Mouse (Mus musculus): ENCODE results near the gene Rad51b. TPM values are rescaled to one million over a fixed set of nuclear protein-coding genes. Genes with fewer than 3 reads are reported as not detected.

The Rad51b gene
- polyA plus RNA-seq, 1 experiment from 2014 or later, result 8.7 TPM

DNA sequence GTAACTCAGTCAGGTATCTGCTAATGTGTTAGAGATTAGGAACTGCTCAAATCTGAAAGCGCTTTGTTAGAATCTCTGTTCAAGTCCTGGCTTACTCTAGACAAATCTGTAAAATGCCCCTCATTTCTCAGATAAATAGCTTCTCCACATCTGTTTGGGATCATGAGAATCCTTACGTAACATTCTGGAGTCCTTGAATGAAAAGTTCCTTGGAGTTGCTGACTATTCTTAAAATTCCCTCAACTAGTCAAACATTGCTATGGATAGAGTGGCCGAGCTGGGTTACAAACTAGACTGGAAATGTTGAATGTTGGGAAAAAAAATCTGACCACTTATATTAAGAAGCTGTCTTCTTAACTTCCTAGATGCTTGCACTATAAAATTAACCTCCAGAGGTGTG is 450.5 kb downstream of the Rad51b start:
- Histone ChIP-seq H3K36me3 (no peaks in the 10 kb centered on the region), H3K4me1 (peaks cover 39% of the 10 kb centered on the region), H3K4me2 (no peak overlapping the region), H3K9ac (no peak overlapping the region), H3K4me3 (replicated peaks) (no peak overlapping the region), H3K27me3 (replicated peaks) (no peaks in the 10 kb centered on the region), H3K9me3 (no peaks in the 10 kb centered on the region), H3K27ac (0 out of 2 replicates have a peak overlapping the region, but pooled peaks have one; percentile 13)
- ATAC-seq (ENCODE audit: insufficient read depth, low FRiP score, low read depth), result no peak
- 60% methylated on average over 3 of the region's 3 CpGs for WGBS

DNA sequence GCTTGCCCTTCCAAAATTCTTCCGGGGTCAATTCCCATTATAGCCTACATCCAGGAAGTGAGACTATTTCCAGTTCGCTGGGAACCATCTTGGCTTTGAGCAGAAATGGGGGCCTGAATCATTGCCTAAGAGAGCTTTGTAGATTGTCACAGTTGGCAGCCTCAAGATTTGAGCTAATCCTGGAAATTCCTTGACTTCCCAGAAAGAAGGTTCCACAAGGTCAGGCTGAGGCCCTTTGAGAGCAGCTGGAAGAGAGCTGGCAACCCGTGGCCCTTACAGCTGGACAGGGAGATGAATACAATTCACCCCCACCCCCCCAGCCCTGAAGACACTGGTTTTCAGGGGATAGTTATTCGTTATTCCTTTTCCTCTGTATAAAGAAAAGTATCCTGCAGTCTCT is 451.8 kb downstream of the Rad51b start:
- no peak overlapping the region for H3K9ac ChIP-seq
- H3K4me3 ChIP-seq (replicated peaks), result no peak overlapping the region
- H3K27me3 ChIP-seq (replicated peaks), result no peaks in the 10 kb centered on the region
- peaks cover 39% of the 10 kb centered on the region for H3K4me1 ChIP-seq
- no peak overlapping the region for H3K4me2 ChIP-seq
- peak overlapping the region; percentile 42; the same call in 1 of the 2 replicates for H3K27ac ChIP-seq
- H3K9me3 ChIP-seq, result no peaks in the 10 kb centered on the region
- ATAC-seq (ENCODE audit: insufficient read depth, low FRiP score, low read depth), result no peak
- WGBS, result 49% methylated on average over 4 of the region's 4 CpGs
- H3K36me3 ChIP-seq, result no peaks in the 10 kb centered on the region

DNA sequence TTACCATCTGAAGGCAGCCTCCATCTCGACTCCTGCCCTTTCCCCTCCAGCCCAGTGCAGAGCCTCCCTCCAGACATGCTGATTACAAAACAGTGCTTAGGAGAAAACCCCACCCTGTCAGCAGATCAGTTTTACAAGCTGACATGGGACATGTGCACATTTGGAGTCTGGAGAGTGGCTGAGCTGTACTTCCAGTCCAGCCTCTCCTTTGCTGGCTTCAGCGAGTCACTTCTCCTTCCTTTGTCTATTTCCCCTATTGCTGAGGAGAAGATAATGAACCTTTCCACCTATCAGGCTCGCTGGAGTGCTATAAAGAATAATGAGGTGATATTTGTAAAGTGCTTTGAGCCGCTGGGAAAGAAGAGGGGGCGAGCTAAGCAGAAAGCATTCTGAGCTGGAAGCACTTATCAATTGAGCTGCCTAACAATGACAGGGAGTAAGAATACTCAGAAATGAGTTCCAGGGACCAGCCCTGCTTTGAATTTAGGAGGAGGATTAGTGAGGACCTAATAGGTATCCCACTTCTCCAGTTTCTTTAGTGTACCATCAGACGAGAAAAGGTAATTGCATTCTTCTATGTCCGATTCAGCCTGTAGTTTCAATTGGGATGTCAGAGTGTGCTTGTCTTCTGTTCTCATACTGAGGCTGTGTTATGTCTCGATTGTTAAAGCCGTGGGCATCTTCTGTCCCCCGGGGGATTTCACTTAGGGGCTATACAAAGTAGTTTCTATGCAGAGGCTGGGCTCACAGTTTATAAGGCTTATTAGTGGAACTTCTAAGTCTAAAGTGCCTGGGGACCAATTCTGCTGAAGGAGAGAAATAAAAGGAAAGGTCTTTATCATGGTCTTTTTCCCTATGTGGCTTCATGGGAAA is 453.4 kb downstream of the Rad51b start:
- H3K27ac ChIP-seq, result peak overlapping the region; percentile 80
- ATAC-seq (ENCODE audit: insufficient read depth, low FRiP score, low read depth), result peak; percentile 68
- 31% methylated on average over 10 of the region's 10 CpGs for WGBS
- no peaks in the 10 kb centered on the region for H3K27me3 ChIP-seq (replicated peaks)
- no peaks in the 10 kb centered on the region for H3K36me3 ChIP-seq
- no peaks in the 10 kb centered on the region for H3K9me3 ChIP-seq
- H3K9ac ChIP-seq, result no peak overlapping the region
- peaks cover 34% of the 10 kb centered on the region for H3K4me1 ChIP-seq
- H3K4me3 ChIP-seq (replicated peaks), result no peak overlapping the region
- H3K4me2 ChIP-seq, result peak overlapping the region; percentile 9; the same call in 1 of the 2 replicates

DNA sequence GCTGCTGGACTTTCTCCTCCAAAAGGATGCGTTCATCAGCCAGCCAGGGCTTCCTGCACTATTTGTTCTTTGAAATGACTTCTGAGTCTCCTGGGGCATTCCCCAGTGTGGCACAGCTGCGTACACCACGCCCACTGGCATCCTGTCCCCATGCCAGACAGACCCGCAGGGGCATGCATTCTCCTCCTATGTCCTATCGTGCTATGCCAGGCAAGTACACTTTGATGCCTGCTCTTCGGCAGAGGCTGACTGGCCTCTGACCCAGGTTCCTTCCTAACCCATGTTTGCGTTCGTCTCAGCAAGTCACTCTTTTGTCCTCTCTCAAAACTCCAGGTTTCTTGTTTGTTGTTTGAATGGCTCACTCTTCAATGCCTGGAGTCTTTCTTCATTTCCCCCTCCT is 454.7 kb downstream of the Rad51b start:
- Histone ChIP-seq H3K9me3 (no peaks in the 10 kb centered on the region), H3K27me3 (replicated peaks) (no peaks in the 10 kb centered on the region), H3K4me3 (replicated peaks) (no peak overlapping the region), H3K9ac (no peak overlapping the region), H3K4me1 (peaks cover 34% of the 10 kb centered on the region), H3K4me2 (no peak overlapping the region), H3K36me3 (no peaks in the 10 kb centered on the region), H3K27ac (peak overlapping the region; percentile 80)
- no peak for ATAC-seq (ENCODE audit: insufficient read depth, low FRiP score, low read depth)
- WGBS, result 50% methylated on average over 8 of the region's 8 CpGs

DNA sequence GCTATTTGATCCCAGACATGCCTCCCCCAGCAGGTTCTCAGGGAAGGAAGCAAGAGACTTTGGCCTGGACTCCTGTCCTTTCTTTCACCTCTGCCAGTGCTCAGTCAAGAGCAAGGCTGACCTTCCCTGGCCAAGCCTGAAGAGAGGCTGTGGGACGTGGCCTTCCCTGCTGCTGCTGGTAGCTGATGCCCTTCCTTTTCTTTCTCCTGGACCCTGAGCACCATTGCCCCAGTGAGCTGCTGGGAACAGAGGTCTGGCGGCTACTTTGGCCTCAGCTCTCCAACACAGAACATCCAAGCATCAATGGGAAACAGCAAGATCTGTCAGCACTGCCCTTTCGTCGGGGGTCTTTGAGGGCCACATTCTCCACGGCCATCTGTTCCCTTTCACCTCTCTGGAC is 455.1 kb downstream of the Rad51b start:
- Histone ChIP-seq H3K9me3 (no peaks in the 10 kb centered on the region), H3K4me1 (peaks cover 34% of the 10 kb centered on the region), H3K27me3 (replicated peaks) (no peaks in the 10 kb centered on the region), H3K4me3 (replicated peaks) (no peak overlapping the region), H3K9ac (no peak overlapping the region), H3K36me3 (no peaks in the 10 kb centered on the region), H3K27ac (peak overlapping the region; percentile 80), H3K4me2 (no peak overlapping the region)
- WGBS, result 48% methylated on average over 5 of the region's 5 CpGs
- ATAC-seq (ENCODE audit: insufficient read depth, low FRiP score, low read depth), result no peak

DNA sequence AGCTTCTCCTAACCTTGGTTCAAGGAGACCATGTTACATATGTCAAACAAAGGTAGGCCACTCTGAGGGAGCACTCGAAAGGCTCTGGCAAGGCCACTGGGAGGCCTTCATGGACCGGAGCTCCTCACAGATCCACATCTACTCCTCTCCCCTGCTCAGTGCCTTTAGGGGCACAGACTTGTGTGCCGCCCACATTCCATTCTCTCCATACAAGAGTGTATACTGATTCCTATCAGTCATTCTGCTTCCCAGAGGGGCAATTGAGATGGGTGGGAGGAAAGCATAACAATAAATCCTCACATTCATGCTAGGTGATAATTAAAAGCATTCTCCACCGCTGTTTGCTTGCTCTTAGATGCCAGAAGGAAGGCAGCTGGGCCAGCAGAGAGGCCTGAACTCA is 458.5 kb downstream of the Rad51b start:
- Histone ChIP-seq H3K9me3 (no peaks in the 10 kb centered on the region), H3K4me2 (no peak overlapping the region), H3K9ac (no peak overlapping the region), H3K4me3 (replicated peaks) (no peak overlapping the region), H3K27me3 (replicated peaks) (no peaks in the 10 kb centered on the region), H3K36me3 (no peaks in the 10 kb centered on the region), H3K27ac (no peak overlapping the region), H3K4me1 (peaks cover 31% of the 10 kb centered on the region)
- ATAC-seq (ENCODE audit: insufficient read depth, low FRiP score, low read depth), result no peak
- 61% methylated on average over 4 of the region's 4 CpGs for whole genome bisulfite sequencing

DNA sequence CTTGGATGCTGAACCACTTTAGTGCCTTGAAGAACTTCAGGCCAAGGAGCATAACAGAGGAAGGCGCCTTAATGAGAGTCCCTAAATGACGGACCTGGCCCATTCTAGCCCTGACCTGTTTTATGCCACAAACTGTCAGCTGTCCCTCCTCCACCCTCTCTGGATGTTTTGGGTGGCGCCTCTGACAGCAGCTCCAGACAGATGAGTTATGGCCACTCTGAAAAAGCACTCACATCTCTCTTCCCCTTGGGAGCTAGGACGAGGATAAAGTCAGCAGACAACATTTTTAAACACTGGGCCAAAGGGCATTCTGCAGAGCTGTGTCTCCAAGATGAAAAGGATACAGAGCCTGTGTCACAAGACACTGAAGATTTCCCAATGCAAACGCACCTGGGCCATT is 459.3 kb downstream of the Rad51b start:
- peaks cover 27% of the 10 kb centered on the region for H3K4me1 ChIP-seq
- H3K4me2 ChIP-seq, result no peak overlapping the region
- no peak overlapping the region for H3K4me3 ChIP-seq (replicated peaks)
- peak overlapping the region; percentile 18; the same call in 1 of the 2 replicates for H3K27ac ChIP-seq
- no peaks in the 10 kb centered on the region for H3K27me3 ChIP-seq (replicated peaks)
- whole genome bisulfite sequencing, result 46% methylated on average over 5 of the region's 5 CpGs
- H3K9me3 ChIP-seq, result no peaks in the 10 kb centered on the region
- no peak overlapping the region for H3K9ac ChIP-seq
- no peak for ATAC-seq (ENCODE audit: insufficient read depth, low FRiP score, low read depth)
- H3K36me3 ChIP-seq, result no peaks in the 10 kb centered on the region

DNA sequence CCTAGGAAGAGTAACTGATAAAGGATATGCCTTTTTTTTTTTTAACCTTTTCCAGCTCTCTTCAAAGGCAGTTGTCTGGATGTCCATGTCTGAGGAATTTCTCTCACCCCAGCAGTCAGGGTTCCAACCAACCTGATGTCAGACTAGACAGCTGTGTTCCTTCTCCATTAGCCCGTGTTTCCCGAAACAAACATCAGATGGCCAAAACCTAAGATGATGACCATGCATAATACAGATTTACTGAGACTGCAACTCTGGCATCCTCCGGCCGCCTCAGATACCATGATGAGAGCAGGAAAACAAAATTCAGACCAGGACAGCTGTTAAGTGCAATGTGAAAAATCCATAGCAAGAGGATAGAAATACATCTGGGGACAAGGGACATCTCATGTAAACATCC is 460.7 kb downstream of the Rad51b start:
- 39% methylated on average over 4 of the region's 4 CpGs for WGBS
- no peak overlapping the region for H3K4me2 ChIP-seq
- H3K9me3 ChIP-seq, result no peaks in the 10 kb centered on the region
- no peaks in the 10 kb centered on the region for H3K36me3 ChIP-seq
- peak overlapping the region; percentile 23; the same call in 1 of the 2 replicates for H3K27ac ChIP-seq
- H3K4me1 ChIP-seq, result peaks cover 19% of the 10 kb centered on the region
- no peak overlapping the region for H3K4me3 ChIP-seq (replicated peaks)
- no peaks in the 10 kb centered on the region for H3K27me3 ChIP-seq (replicated peaks)
- no peak for ATAC-seq (ENCODE audit: insufficient read depth, low FRiP score, low read depth)
- no peak overlapping the region for H3K9ac ChIP-seq

DNA sequence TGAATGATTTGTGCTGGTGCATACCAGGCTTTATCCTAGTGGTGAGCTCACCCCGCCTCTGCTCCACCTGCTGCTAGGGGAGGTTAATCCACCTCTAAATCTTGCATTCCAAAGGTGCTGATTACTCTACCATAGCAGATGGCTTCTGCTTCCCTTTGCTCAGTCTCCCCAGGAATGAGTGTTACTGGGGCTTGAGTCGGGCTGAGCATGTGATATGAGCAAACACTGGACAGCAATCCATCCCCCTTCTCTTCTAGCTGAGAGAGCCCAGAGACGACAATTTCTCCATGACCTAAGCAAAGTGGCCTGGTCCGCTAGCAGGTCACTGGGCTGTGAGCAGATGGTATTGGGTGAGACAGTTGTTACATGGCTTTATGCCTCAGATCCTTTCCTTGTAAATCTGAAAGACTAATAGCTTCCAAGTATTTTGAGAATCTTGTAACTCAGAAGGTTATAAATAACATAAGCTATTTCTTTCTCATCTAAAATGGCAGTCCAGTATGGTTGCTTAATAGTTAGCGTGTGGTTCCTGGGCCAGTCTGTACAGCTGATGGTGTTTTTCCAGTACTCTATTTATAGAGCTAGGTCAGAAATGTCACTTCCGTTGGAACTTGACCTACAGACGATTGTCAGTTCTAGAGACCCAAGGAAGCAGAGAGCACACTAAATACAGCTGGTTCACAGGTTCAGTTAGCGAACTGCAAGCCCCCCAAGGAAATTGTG is 462.3 kb downstream of the Rad51b start:
- no peak for ATAC-seq (ENCODE audit: insufficient read depth, low FRiP score, low read depth)
- no peaks in the 10 kb centered on the region for H3K9me3 ChIP-seq
- H3K9ac ChIP-seq, result no peak overlapping the region
- H3K36me3 ChIP-seq, result no peaks in the 10 kb centered on the region
- no peaks in the 10 kb centered on the region for H3K27me3 ChIP-seq (replicated peaks)
- no peak overlapping the region for H3K4me2 ChIP-seq
- H3K27ac ChIP-seq, result 0 out of 2 replicates have a peak overlapping the region, but pooled peaks have one; percentile 1
- H3K4me1 ChIP-seq, result peaks cover 19% of the 10 kb centered on the region
- H3K4me3 ChIP-seq (replicated peaks), result no peak overlapping the region
- 55% methylated on average over 8 of the region's 8 CpGs for WGBS

DNA sequence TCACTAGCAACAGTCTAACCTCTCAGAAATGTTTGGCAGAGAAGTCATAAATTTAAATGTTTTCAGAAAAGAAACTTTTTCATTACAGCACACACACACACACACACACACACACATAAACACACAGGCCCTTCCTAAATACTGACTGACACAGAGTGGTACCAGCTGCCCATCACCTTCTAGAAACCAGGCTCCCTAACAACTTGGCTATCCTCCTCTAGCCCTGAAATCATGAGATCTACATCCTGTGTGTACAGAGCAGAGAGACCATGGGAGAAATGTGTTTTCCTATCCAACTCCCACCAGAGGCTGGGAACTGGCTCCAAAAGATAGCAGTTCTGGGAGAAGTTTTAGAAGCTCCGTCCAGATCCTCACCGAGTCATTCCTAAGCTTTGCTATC is 464.1 kb downstream of the Rad51b start:
- no peak; the same call in 1 of the 2 replicates for ATAC-seq (ENCODE audit: insufficient read depth, low FRiP score, low read depth)
- Histone ChIP-seq H3K27me3 (replicated peaks) (no peaks in the 10 kb centered on the region), H3K9me3 (no peaks in the 10 kb centered on the region), H3K4me1 (peaks cover 18% of the 10 kb centered on the region), H3K36me3 (no peaks in the 10 kb centered on the region), H3K4me2 (no peak overlapping the region), H3K4me3 (replicated peaks) (no peak overlapping the region), H3K27ac (peak overlapping the region; percentile 59; the same call in 1 of the 2 replicates), H3K9ac (no peak overlapping the region)
- WGBS, result 58% methylated on average over 2 of the region's 2 CpGs

DNA sequence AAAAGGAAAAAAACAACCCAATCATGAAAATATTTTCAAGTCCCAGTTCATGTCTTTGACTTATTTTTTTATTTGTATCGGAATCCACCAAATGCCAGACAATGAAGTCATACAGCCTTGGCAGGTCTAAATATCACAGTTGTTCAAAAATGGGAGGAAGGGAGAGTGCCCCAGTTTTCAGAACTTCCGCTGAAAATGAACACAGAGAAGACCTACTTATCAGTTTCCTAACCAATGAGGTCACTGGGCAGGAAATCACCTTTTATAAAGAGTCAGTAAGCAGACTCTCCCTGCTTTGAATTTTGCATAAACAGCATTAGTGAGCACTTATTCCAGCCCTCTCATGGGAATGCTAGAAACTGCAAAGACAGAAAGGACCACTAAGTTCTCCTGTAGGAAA is 465.0 kb downstream of the Rad51b start:
- no peak for ATAC-seq (ENCODE audit: insufficient read depth, low FRiP score, low read depth)
- Histone ChIP-seq H3K9ac (no peak overlapping the region), H3K9me3 (no peaks in the 10 kb centered on the region), H3K4me2 (no peak overlapping the region), H3K36me3 (no peaks in the 10 kb centered on the region), H3K4me1 (peaks cover 22% of the 10 kb centered on the region), H3K4me3 (replicated peaks) (no peak overlapping the region), H3K27ac (peak overlapping the region; percentile 12; the same call in 1 of the 2 replicates), H3K27me3 (replicated peaks) (no peaks in the 10 kb centered on the region)
- WGBS, result 43% methylated on average over 2 of the region's 2 CpGs

All from stomach, embryonic 15.5 days (tissue).